Mouse (Mus musculus) adrenal gland, postnatal 0 days (tissue): Measurements from ENCODE around the gene Gm11757. TPM values are rescaled to one million over a fixed set of nuclear protein-coding genes. Genes with fewer than 3 reads are reported as not detected.

Experiments
- polyA plus RNA-seq: library from polyadenylated mRNA; unstranded; fragments of >200 nt; fragmentation: Nextera tagmentation; extraction: Ambion mirVana; gene quantifications from 2 replicates; pipeline ENCODE4 v1.2.1, GENCODE M21; 2015

The Gm11757 gene
- polyA plus RNA-seq = not detected in 2 replicates

DNA sequence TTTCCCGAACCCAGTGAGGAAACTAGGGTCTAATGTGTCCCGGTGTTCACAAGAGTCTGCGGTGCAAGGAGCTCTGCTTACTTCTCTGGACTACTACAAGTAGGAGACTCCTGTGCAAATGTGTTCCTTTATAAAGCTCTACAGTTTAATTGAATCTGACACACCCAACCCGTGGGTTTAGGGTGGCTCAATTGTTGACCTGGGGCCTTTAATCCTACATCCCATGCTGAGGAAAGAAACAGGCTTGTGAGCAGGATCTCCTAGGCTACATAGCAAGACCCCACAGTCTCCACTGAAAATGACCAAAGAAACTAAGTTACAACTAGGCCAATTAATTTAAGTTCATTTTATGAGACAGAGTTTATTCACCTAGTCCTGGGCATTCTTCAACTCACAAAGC, at the start of gene Gm11757:
Gm11757 (minus strand) TSS at position 101 of the 400 bp plus-strand sequence.

DNA sequence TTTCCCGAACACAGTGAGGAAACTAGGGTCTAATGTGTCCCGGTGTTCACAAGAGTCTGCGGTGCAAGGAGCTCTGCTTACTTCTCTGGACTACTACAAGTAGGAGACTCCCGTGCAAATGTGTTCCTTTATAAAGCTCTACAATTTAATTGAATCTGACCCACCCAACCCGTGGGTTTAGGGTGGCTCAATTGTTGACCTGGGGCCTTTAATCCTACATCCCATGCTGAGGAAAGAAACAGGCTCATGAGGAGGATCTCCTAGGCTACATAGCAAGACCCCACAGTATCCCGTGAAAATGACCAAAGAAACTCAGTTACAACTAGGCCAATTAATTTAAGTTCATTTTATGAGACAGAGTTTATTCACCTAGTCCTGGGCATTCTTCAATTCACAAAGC, 29.7 kb upstream of the Gm11757 start, which contains the start of gene Gm11756:
Gm11756 (minus strand) TSS at position 101 of the 400 bp plus-strand sequence.

DNA sequence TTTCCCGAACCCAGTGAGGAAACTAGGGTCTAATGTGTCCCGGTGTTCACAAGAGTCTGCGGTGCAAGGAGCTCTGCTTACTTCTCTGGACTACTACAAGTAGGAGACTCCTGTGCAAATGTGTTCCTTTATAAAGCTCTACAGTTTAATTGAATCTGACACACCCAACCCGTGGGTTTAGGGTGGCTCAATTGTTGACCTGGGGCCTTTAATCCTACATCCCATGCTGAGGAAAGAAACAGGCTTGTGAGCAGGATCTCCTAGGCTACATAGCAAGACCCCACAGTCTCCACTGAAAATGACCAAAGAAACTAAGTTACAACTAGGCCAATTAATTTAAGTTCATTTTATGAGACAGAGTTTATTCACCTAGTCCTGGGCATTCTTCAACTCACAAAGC, 14.9 kb upstream of the Gm11757 start, which contains the start of gene Gm13871:
Gm13871 (minus strand) TSS at position 101 of the 400 bp plus-strand sequence.

DNA sequence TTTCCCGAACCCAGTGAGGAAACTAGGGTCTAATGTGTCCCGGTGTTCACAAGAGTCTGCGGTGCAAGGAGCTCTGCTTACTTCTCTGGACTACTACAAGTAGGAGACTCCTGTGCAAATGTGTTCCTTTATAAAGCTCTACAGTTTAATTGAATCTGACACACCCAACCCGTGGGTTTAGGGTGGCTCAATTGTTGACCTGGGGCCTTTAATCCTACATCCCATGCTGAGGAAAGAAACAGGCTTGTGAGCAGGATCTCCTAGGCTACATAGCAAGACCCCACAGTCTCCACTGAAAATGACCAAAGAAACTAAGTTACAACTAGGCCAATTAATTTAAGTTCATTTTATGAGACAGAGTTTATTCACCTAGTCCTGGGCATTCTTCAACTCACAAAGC, 14.7 kb downstream of the Gm11757 start, which contains the start of gene Gm11758:
Gm11758 (minus strand) TSS at position 101 of the 400 bp plus-strand sequence.

Other genes starting within 250 kb of the Gm11757 start
- gene Gm11239, start 222.8 kb downstream of the Gm11757 start, polyA plus RNA-seq = not detected in 2 replicates
- gene Gm428, start 207.6 kb downstream of the Gm11757 start, polyA plus RNA-seq = not detected in 2 replicates
- 0.11 and 0.30 TPM in 2 replicates for gene Rasef, start 100.1 kb downstream of the Gm11757 start, polyA plus RNA-seq
- gene Gm11758, start 14.8 kb downstream of the Gm11757 start, polyA plus RNA-seq = not detected in 2 replicates
- not detected in 2 replicates for gene Gm13871, start 14.8 kb upstream of the Gm11757 start, polyA plus RNA-seq
- not detected in 2 replicates for gene Gm11756, start 29.6 kb upstream of the Gm11757 start, polyA plus RNA-seq
- gene 2310002L09Rik, start 59.7 kb upstream of the Gm11757 start, polyA plus RNA-seq = 0.23 TPM in 1 of 2 replicates, not detected in the other
- 1.7 and 2.3 TPM in 2 replicates for gene Frmd3, start 122.3 kb upstream of the Gm11757 start, polyA plus RNA-seq